Mouse (Mus musculus): Measurements from ENCODE around the gene Chic2.

- TF ChIP-seq CTCF (IDR thresholded peaks at IDR 0.05; ENCODE audit: control insufficient read depth, insufficient read depth, insufficient read length) (no peak), MYOG (IDR thresholded peaks at IDR 0.05; ENCODE audit: control insufficient read depth, extremely low read depth, insufficient read length) (no peak), MAX (IDR thresholded peaks at IDR 0.05) (no peak), CEBPB (IDR thresholded peaks at IDR 0.05; ENCODE audit: low read depth) (no peak), USF1 (IDR thresholded peaks at IDR 0.05; ENCODE audit: low read depth) (no peak)
Observed at GRCm38 (mm10) chr5:75046681-75047321, 2.2 kb upstream of the Chic2 start.

All from C2C12 (cell line).